Mouse (Mus musculus) cortical plate, adult 2 months (tissue): ENCODE measurements around the gene Gpr143.

Source experiments
- CTCF ChIP-seq: fragments of 200-500 bp; IDR thresholded peaks from 2 replicates; pipeline ENCODE4 v1.5.1; 2011; ENCODE audit warnings: mild to moderate bottlenecking, control low read depth, low read length; ENCODE audit not compliant: insufficient read depth; ENCODE audit errors: extremely low read depth
- POLR2A ChIP-seq: fragments of 200-500 bp; IDR thresholded peaks from 2 replicates; pipeline ENCODE4 v1.6.1; 2011; ENCODE audit warnings: mild to moderate bottlenecking, low read length, control low read depth; ENCODE audit not compliant: insufficient read depth; ENCODE audit errors: extremely low read depth

GRCm38 (mm10) chrX:152768891-152769599 is 12.7 kb upstream of the Gpr143 start, which contains the start of gene Shroom2:
- no peak for TF ChIP-seq CTCF
- TF ChIP-seq POLR2A, result no peak
